Mouse (Mus musculus): Measurements from ENCODE around the gene Pum2. TPM values are rescaled to one million over a fixed set of nuclear protein-coding genes. Genes with fewer than 3 reads are reported as not detected.

The Pum2 gene
- total and polyA plus RNA-seq, 3 experiments = 62.9 to 140 (median 87.8) TPM

DNA sequence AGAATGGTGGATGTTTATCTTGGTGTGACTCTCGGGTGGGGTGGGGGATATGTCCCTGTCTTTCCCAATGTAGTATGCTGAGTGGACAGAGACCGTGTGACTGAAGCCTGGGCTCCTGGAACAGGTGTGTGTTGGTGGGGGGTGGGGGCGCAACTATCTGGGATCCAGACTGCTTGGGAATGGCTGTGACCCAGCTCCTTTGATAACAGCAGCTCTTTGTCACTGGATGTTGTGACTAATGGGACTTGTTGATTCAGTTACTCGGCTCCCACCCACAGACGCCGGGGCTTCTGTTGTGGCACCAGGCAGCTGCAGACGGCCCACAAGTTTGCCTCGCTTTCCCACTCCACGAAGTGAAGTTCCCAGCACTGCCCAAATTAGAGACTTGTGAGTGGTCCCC, 110.3 kb downstream of the Pum2 start:
- Histone ChIP-seq H3K36me3 (ENCODE audit: control insufficient read depth in 1 of 2, insufficient read depth in 2 of 2, low read length in 2 of 2) (no peaks in the 10 kb centered on the region), H3K27me3 (ENCODE audit: control insufficient read depth in 1 of 2, insufficient read depth in 2 of 2, low read length in 2 of 2) (no peaks in the 10 kb centered on the region), H3K27ac (ENCODE audit: control insufficient read depth, low read depth, low read length) (no peak overlapping the region), H3K79me2 (ENCODE audit: control insufficient read depth, insufficient read depth, low read length, poor library complexity) (peaks cover 11% of the 10 kb centered on the region; the same call in 1 of the 2 replicates), H3K9ac (ENCODE audit: control insufficient read depth, low read depth, low read length, poor library complexity, severe bottlenecking) (no peak overlapping the region), H3K4me1 (ENCODE audit: control insufficient read depth in 1 of 2, insufficient read depth in 2 of 2, low read length in 2 of 2) (no peaks in the 10 kb centered on the region), H3K4me3 (ENCODE audit: control insufficient read depth in 1 of 2, insufficient read depth in 1 of 2, low read depth in 2 of 2, low read length in 2 of 2) (no peak overlapping the region), H3K9me3 (replicated peaks; ENCODE audit: insufficient read depth, low read length) (no peaks in the 10 kb centered on the region)
- TF ChIP-seq TAL1 (IDR thresholded peaks at IDR 0.05; ENCODE audit: low read length) = no peak
- TF ChIP-seq USF2 (IDR thresholded peaks at IDR 0.05; ENCODE audit: borderline replicate concordance in 1 of 2, insufficient read depth in 1 of 2, low read depth in 1 of 2, low read length in 2 of 2) = no peak
- no peak for TF ChIP-seq ZNF384 (IDR thresholded peaks at IDR 0.05; ENCODE audit: low read depth, low read length)
- no peak for DNase-seq (ENCODE audit: low read depth, low spot score)

DNA sequence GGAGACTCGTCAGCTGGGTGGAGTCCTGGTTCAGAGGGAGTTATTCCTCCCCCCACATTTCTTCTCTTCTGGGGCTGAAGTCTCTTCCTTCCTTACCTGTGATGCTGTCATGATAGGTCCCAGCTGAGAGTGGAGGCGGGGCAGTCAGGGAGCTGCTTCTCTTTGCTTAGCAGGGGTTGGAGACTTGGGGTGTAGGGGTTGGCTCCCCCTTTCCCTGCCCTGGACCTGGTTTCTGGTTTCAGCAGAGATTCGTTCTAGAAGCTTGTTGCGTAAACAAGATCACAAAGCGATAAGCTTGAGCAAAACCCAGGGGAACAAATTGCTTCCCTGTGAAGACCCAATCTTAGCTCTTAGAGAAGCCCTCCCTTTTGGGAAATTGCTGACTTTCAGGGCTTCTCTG, 112.5 kb downstream of the Pum2 start:
- Histone ChIP-seq H3K4me1 (ENCODE audit: control insufficient read depth in 1 of 2, insufficient read depth in 2 of 2, low read length in 2 of 2) (no peaks in the 10 kb centered on the region), H3K4me3 (ENCODE audit: control insufficient read depth in 1 of 2, insufficient read depth in 1 of 2, low read depth in 2 of 2, low read length in 2 of 2) (no peak overlapping the region), H3K9me3 (replicated peaks; ENCODE audit: insufficient read depth, low read length) (no peaks in the 10 kb centered on the region), H3K79me2 (ENCODE audit: control insufficient read depth, insufficient read depth, low read length, poor library complexity) (peaks cover 3% of the 10 kb centered on the region; the same call in 1 of the 2 replicates), H3K27me3 (ENCODE audit: control insufficient read depth in 1 of 2, insufficient read depth in 2 of 2, low read length in 2 of 2) (no peaks in the 10 kb centered on the region), H3K9ac (ENCODE audit: control insufficient read depth, low read depth, low read length, poor library complexity, severe bottlenecking) (no peak overlapping the region), H3K27ac (ENCODE audit: control insufficient read depth, low read depth, low read length) (no peak overlapping the region), H3K36me3 (ENCODE audit: control insufficient read depth in 1 of 2, insufficient read depth in 2 of 2, low read length in 2 of 2) (no peaks in the 10 kb centered on the region)
- TF ChIP-seq ZC3H11A (IDR thresholded peaks at IDR 0.05; ENCODE audit: low read depth, low read length) (no peak), POLR2A (IDR thresholded peaks at IDR 0.05; ENCODE audit: control insufficient read depth in 1 of 2, insufficient read depth in 1 of 2, low read depth in 1 of 2, low read length in 2 of 2, poor library complexity in 1 of 2) (no peak), CHD1 (IDR thresholded peaks at IDR 0.05; ENCODE audit: low read depth, low read length) (no peak), TBP (IDR thresholded peaks at IDR 0.05; ENCODE audit: low read depth, low read length) (no peak), ETS1 (IDR thresholded peaks at IDR 0.05; ENCODE audit: low read depth, low read length) (no peak), CTCF (IDR thresholded peaks at IDR 0.05 in 2 of 3, conservative IDR thresholded peaks at IDR 0.05 in 1 of 3; ENCODE audit: control insufficient read depth in 1 of 3, insufficient read depth in 1 of 3, low read depth in 2 of 3, low read length in 3 of 3, poor library complexity in 1 of 3, severe bottlenecking in 1 of 3) (no peak), USF1 (IDR thresholded peaks at IDR 0.05; ENCODE audit: low read depth, low read length) (no peak), TCF12 (IDR thresholded peaks at IDR 0.05; ENCODE audit: low read depth, low read length) (no peak), JUND (IDR thresholded peaks at IDR 0.05; ENCODE audit: low read depth, low read length) (no peak), NRF1 (IDR thresholded peaks at IDR 0.05; ENCODE audit: insufficient read depth, low read depth, low read length, poor library complexity, severe bottlenecking) (no peak)
- no peak for DNase-seq (ENCODE audit: low read depth, low spot score)

DNA sequence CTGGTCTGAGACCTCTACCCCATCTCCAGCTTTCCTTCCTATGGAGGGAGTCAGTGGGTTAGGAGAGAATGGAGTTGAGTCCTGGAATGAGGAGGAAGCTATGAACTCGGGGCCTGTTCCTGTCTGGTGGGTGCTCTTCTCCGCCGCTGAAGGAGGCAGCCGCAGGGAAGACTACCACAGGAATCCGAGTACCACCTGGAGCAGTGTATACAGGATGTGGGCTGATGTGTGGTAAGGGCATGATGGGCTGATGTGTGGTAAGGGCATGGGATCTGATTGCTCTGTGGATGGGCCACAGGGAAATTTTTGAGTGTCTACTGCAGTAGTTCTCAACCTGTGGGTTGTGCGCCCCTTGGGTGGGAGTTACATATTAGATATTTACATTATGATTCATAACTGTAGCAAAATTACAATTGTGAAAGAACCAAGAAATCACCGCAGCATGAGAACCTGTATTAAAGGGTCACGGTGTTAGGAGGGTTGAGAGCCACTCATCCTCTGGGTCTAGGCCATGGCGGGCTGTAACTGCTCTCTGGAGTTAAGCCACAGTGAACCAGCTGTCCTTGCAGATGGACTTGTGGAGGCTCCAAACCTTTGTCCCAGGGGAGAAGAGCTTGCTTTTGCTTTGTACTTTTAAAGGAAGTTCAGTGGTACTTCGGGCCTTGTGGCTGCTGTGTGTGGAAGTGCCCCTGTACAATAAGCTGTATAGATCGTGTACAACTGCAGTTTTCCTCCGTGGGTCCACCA, 113.2 kb downstream of the Pum2 start:
- H3K4me3 ChIP-seq (ENCODE audit: control insufficient read depth in 1 of 2, insufficient read depth in 1 of 2, low read depth in 2 of 2, low read length in 2 of 2) = no peak overlapping the region
- no peaks in the 10 kb centered on the region for H3K27me3 ChIP-seq (ENCODE audit: control insufficient read depth in 1 of 2, insufficient read depth in 2 of 2, low read length in 2 of 2)
- no peak overlapping the region for H3K27ac ChIP-seq (ENCODE audit: control insufficient read depth, low read depth, low read length)
- DNase-seq (ENCODE audit: low read depth, low spot score) = no peak
- H3K9ac ChIP-seq (ENCODE audit: control insufficient read depth, low read depth, low read length, poor library complexity, severe bottlenecking) = no peak overlapping the region
- H3K36me3 ChIP-seq (ENCODE audit: control insufficient read depth in 1 of 2, insufficient read depth in 2 of 2, low read length in 2 of 2) = no peaks in the 10 kb centered on the region
- no peaks in the 10 kb centered on the region for H3K9me3 ChIP-seq (replicated peaks; ENCODE audit: insufficient read depth, low read length)
- peaks cover 2% of the 10 kb centered on the region; the same call in 1 of the 2 replicates for H3K79me2 ChIP-seq (ENCODE audit: control insufficient read depth, insufficient read depth, low read length, poor library complexity)
- no peaks in the 10 kb centered on the region for H3K4me1 ChIP-seq (ENCODE audit: control insufficient read depth in 1 of 2, insufficient read depth in 2 of 2, low read length in 2 of 2)
- no peak for TF ChIP-seq USF1 (IDR thresholded peaks at IDR 0.05; ENCODE audit: low read depth, low read length)

All from MEL (cell line).